Mouse (Mus musculus) neural tube, embryonic 15.5 days (tissue): ENCODE results near the gene Podxl2. TPM values are rescaled to one million over a fixed set of nuclear protein-coding genes. Genes with fewer than 3 reads are reported as not detected.
A peak's percentile ranks its signal among the peaks of the same experiment; 100 is the strongest.

Experiments used
- ATAC-seq: fragments of 200-750 bp; cut with Nextera tagmentation; 2 replicates; pipeline ENCODE4 v1.8.0; 2017; ENCODE audit warnings: mild to moderate bottlenecking, moderate TSS enrichment, moderate library complexity; ENCODE audit not compliant: low FRiP score
- H3K27ac ChIP-seq: fragments of 300-500 bp; sonication (generic); replicated peaks from 2 replicates; pipeline ENCODE4 v1.5.1; 2015; ENCODE audit warnings: mild to moderate bottlenecking, inconsistent platforms
- H3K27me3 ChIP-seq: fragments of 300-500 bp; sonication (generic); replicated peaks from 2 replicates; pipeline ENCODE4 v1.6.1; 2015; ENCODE audit warnings: inconsistent platforms
- H3K36me3 ChIP-seq: fragments of 300-500 bp; sonication (generic); 2 replicates; pipeline ENCODE4 v1.6.1; 2015; ENCODE audit warnings: inconsistent platforms
- H3K4me1 ChIP-seq: fragments of 300-500 bp; sonication (generic); 2 replicates; pipeline ENCODE4 v1.6.1; 2015; ENCODE audit warnings: inconsistent platforms
- H3K4me2 ChIP-seq: fragments of 300-500 bp; sonication (generic); 2 replicates; pipeline ENCODE4 v1.6.1; 2015; ENCODE audit warnings: inconsistent platforms, mild to moderate bottlenecking, moderate library complexity
- H3K4me3 ChIP-seq: fragments of 300-500 bp; sonication (generic); replicated peaks from 2 replicates; pipeline ENCODE4 v1.5.1; 2015; ENCODE audit warnings: mild to moderate bottlenecking, inconsistent platforms
- H3K9ac ChIP-seq: fragments of 300-500 bp; sonication (generic); replicated peaks from 2 replicates; pipeline ENCODE4 v1.6.1; 2015; ENCODE audit warnings: mild to moderate bottlenecking, inconsistent platforms
- H3K9me3 ChIP-seq: fragments of 300-500 bp; sonication (generic); replicated peaks from 2 replicates; pipeline ENCODE4 v1.6.1; 2016; ENCODE audit warnings: inconsistent platforms
- WGBS: fragments of 180-500 bp; shearing (Covaris S2); methylation state at CpG from one replicate; pipeline ENCODE4 v1.1.7; 2015; ENCODE audit warnings: mixed read lengths; 5-methylcytosine and 5-hydroxymethylcytosine counted together
- polyA plus RNA-seq: library from polyadenylated mRNA; unstranded; fragments of >200 nt; fragmentation: Nextera tagmentation; extraction: Ambion mirVana; gene quantifications from 2 replicates; pipeline ENCODE4 v1.2.1, GENCODE M21; 2015

The Podxl2 gene
- polyA plus RNA-seq, 1 experiment from 2014 or later: 640 TPM

GRCm38 (mm10) chr6:88821901-88822300 lies 52.9 kb downstream of the Podxl2 start:
- no peaks in the 10 kb centered on the region for H3K36me3 ChIP-seq
- no peak overlapping the region for H3K27ac ChIP-seq
- WGBS: 71% methylated on average over 11 of the region's 11 CpGs
- H3K4me1 ChIP-seq: peaks cover 9% of the 10 kb centered on the region
- no peak overlapping the region for H3K9ac ChIP-seq
- no peaks in the 10 kb centered on the region for H3K27me3 ChIP-seq
- no peak for ATAC-seq
- H3K9me3 ChIP-seq: no peaks in the 10 kb centered on the region
- H3K4me2 ChIP-seq: no peak overlapping the region
- H3K4me3 ChIP-seq: no peak overlapping the region

GRCm38 (mm10) chr6:88821294-88821693 lies 53.5 kb downstream of the Podxl2 start:
- Histone ChIP-seq H3K36me3 (no peaks in the 10 kb centered on the region), H3K9ac (no peak overlapping the region), H3K4me1 (peaks cover 3% of the 10 kb centered on the region; the same call in 1 of the 2 replicates), H3K4me2 (no peak overlapping the region), H3K9me3 (no peaks in the 10 kb centered on the region), H3K27ac (no peak overlapping the region), H3K4me3 (no peak overlapping the region), H3K27me3 (no peaks in the 10 kb centered on the region)
- no peak for ATAC-seq
- WGBS: 95% methylated on average over 6 of the region's 6 CpGs

- Histone ChIP-seq H3K27me3 (no peaks in the 10 kb centered on the region), H3K27ac (no peak overlapping the region), H3K9ac (no peak overlapping the region), H3K4me1 (0 out of 2 replicates have a peak, but pooled peaks cover 3% of the 10 kb centered on the region), H3K36me3 (no peaks in the 10 kb centered on the region), H3K9me3 (no peaks in the 10 kb centered on the region), H3K4me2 (no peak overlapping the region), H3K4me3 (no peak overlapping the region)
- 64% methylated on average over 3 of the region's 3 CpGs for WGBS
- no peak for ATAC-seq
Measured at GRCm38 (mm10) chr6:88820853-88821252, 54.0 kb downstream of the Podxl2 start.

GRCm38 (mm10) chr6:88816913-88817312 lies 57.9 kb downstream of the Podxl2 start:
- H3K27ac ChIP-seq: no peak overlapping the region
- no peaks in the 10 kb centered on the region for H3K9me3 ChIP-seq
- no peak overlapping the region for H3K4me2 ChIP-seq
- 0 out of 2 replicates have a peak, but pooled peaks cover under 1% of the 10 kb centered on the region for H3K4me1 ChIP-seq
- H3K36me3 ChIP-seq: no peaks in the 10 kb centered on the region
- ATAC-seq: no peak
- no peak overlapping the region for H3K9ac ChIP-seq
- H3K4me3 ChIP-seq: no peak overlapping the region
- WGBS: 79% methylated on average over 3 of the region's 3 CpGs
- no peaks in the 10 kb centered on the region for H3K27me3 ChIP-seq

- Histone ChIP-seq H3K4me1 (0 out of 2 replicates have a peak, but pooled peaks cover 4% of the 10 kb centered on the region), H3K4me2 (no peak overlapping the region), H3K4me3 (no peak overlapping the region), H3K27me3 (no peaks in the 10 kb centered on the region), H3K9me3 (no peaks in the 10 kb centered on the region), H3K27ac (no peak overlapping the region), H3K9ac (no peak overlapping the region), H3K36me3 (no peaks in the 10 kb centered on the region)
- no peak for ATAC-seq
- 83% methylated on average over 3 of the region's 3 CpGs for WGBS
Measured at GRCm38 (mm10) chr6:88815489-88815888, 59.4 kb downstream of the Podxl2 start.

GRCm38 (mm10) chr6:88815036-88815435 lies 59.8 kb downstream of the Podxl2 start:
- 0 out of 2 replicates have a peak, but pooled peaks cover 4% of the 10 kb centered on the region for H3K4me1 ChIP-seq
- no peaks in the 10 kb centered on the region for H3K9me3 ChIP-seq
- H3K9ac ChIP-seq: no peak overlapping the region
- H3K36me3 ChIP-seq: no peaks in the 10 kb centered on the region
- H3K27ac ChIP-seq: no peak overlapping the region
- H3K27me3 ChIP-seq: no peaks in the 10 kb centered on the region
- H3K4me2 ChIP-seq: no peak overlapping the region
- peak; percentile 53 for ATAC-seq
- WGBS: 38% methylated on average over 3 of the region's 3 CpGs
- no peak overlapping the region for H3K4me3 ChIP-seq

GRCm38 (mm10) chr6:88813832-88814231 lies 61.0 kb downstream of the Podxl2 start:
- H3K27ac ChIP-seq: no peak overlapping the region
- no peaks in the 10 kb centered on the region for H3K27me3 ChIP-seq
- H3K4me2 ChIP-seq: no peak overlapping the region
- 88% methylated on average over 10 of the region's 10 CpGs for WGBS
- 0 out of 2 replicates have a peak, but pooled peaks cover 4% of the 10 kb centered on the region for H3K4me1 ChIP-seq
- H3K36me3 ChIP-seq: no peaks in the 10 kb centered on the region
- H3K9ac ChIP-seq: no peak overlapping the region
- ATAC-seq: no peak
- no peaks in the 10 kb centered on the region for H3K9me3 ChIP-seq
- no peak overlapping the region for H3K4me3 ChIP-seq

- ATAC-seq: no peak
- H3K36me3 ChIP-seq: no peaks in the 10 kb centered on the region
- 70% methylated on average over 3 of the region's 3 CpGs for WGBS
Measured at GRCm38 (mm10) chr6:88812886-88813285, 62.0 kb downstream of the Podxl2 start.

GRCm38 (mm10) chr6:88811880-88812400 lies 62.9 kb downstream of the Podxl2 start:
- Histone ChIP-seq H3K4me2 (no peak overlapping the region), H3K4me3 (no peak overlapping the region), H3K27me3 (no peaks in the 10 kb centered on the region), H3K9me3 (no peaks in the 10 kb centered on the region), H3K36me3 (no peaks in the 10 kb centered on the region), H3K9ac (no peak overlapping the region), H3K4me1 (0 out of 2 replicates have a peak, but pooled peaks cover 4% of the 10 kb centered on the region), H3K27ac (no peak overlapping the region)
- 45% methylated on average over 7 of the region's 7 CpGs for WGBS
- ATAC-seq: no peak

More at GRCm38 (mm10) chr6:88812886-88813285, 62.0 kb downstream of the Podxl2 start:
- Histone ChIP-seq H3K9ac (no peak overlapping the region), H3K9me3 (no peaks in the 10 kb centered on the region), H3K4me2 (no peak overlapping the region), H3K27ac (no peak overlapping the region), H3K4me3 (no peak overlapping the region), H3K27me3 (no peaks in the 10 kb centered on the region), H3K4me1 (0 out of 2 replicates have a peak, but pooled peaks cover 4% of the 10 kb centered on the region)

GRCm38 (mm10) chr6:88811396-88811795 lies 63.4 kb downstream of the Podxl2 start:
- WGBS: 26% methylated on average over 7 of the region's 7 CpGs

GRCm38 (mm10) chr6:88810291-88810690 lies 64.6 kb downstream of the Podxl2 start:
- Histone ChIP-seq H3K9me3 (no peaks in the 10 kb centered on the region), H3K4me2 (no peak overlapping the region), H3K36me3 (no peaks in the 10 kb centered on the region), H3K27ac (no peak overlapping the region), H3K4me1 (0 out of 2 replicates have a peak, but pooled peaks cover 4% of the 10 kb centered on the region), H3K4me3 (no peak overlapping the region), H3K9ac (no peak overlapping the region), H3K27me3 (no peaks in the 10 kb centered on the region)
- 30% methylated on average over 3 of the region's 3 CpGs for WGBS
- ATAC-seq: no peak

More at GRCm38 (mm10) chr6:88811396-88811795, 63.4 kb downstream of the Podxl2 start:
- Histone ChIP-seq H3K4me1 (0 out of 2 replicates have a peak, but pooled peaks cover 4% of the 10 kb centered on the region), H3K27ac (no peak overlapping the region), H3K27me3 (no peaks in the 10 kb centered on the region), H3K4me2 (no peak overlapping the region), H3K9ac (no peak overlapping the region), H3K4me3 (no peak overlapping the region), H3K9me3 (no peaks in the 10 kb centered on the region), H3K36me3 (no peaks in the 10 kb centered on the region)
- no peak for ATAC-seq
